Mouse (Mus musculus) CH12F3 (cell line): ENCODE measurements around the gene Pml.

Experiments
- in situ Hi-C: fragments of 300-500 bp; cut with MboI; formaldehyde crosslinking; loops from 2 replicates; pipeline ENCODE4 v1.14.3; 2020; ENCODE audit warnings: low sequenced_read_pairs

The Pml gene

GRCm38 (mm10) chr9:58175745-58176487, 73.7 kb downstream of the Pml start:
- in situ Hi-C loops = no loop called here

- in situ Hi-C loops = no loop called here
These were observed 74.8 kb downstream of the Pml start for GRCm38 (mm10) chr9:58174818-58175251.

- in situ Hi-C loops = no loop called here
These were observed 76.7 kb downstream of the Pml start for GRCm38 (mm10) chr9:58172863-58173262.

DNA sequence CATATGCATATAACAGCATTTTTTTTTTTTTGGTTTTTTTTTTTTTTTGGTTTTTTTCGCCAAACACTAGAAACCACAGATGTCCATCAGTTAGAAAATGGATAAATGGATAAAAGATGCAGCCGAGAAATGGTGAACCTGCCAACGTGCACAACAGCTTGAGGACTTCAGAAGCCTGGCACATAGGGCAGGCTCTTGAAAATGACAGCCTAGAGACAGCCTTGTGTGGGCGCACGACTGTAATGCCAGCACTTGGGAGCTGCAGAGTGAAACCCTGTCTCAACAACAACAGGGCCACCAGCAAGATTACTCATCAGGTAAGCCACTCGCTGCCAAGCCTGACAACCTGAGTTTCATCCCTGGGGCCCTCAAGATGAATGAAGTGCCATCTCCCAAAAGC, 80.2 kb downstream of the Pml start:
- in situ Hi-C loops = no loop called here

DNA sequence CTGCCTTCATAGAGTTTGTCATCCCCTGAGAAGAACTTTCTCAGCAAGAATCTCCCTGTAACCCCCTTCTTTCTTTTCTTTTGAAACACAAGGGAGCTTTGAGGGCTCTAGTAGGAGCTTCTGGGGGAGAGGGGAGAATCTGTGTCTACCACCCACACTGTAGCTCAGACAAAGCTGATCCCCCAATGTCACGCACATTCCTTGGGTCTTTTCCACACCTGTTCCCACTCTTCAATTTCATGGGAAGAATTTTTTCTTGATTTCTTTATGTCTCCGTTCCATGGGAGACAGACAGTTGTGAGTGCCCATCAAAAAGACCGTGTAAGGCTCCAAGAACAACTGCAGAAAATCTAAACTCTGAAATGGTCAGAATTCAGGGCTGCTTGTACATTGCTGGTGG, 80.7 kb downstream of the Pml start:
- in situ Hi-C loops = no loop called here
